Mouse (Mus musculus): ENCODE results near the gene Tusc2.
A peak's percentile ranks its signal among the peaks of the same experiment; 100 is the strongest.

Gene Tusc2

DNA sequence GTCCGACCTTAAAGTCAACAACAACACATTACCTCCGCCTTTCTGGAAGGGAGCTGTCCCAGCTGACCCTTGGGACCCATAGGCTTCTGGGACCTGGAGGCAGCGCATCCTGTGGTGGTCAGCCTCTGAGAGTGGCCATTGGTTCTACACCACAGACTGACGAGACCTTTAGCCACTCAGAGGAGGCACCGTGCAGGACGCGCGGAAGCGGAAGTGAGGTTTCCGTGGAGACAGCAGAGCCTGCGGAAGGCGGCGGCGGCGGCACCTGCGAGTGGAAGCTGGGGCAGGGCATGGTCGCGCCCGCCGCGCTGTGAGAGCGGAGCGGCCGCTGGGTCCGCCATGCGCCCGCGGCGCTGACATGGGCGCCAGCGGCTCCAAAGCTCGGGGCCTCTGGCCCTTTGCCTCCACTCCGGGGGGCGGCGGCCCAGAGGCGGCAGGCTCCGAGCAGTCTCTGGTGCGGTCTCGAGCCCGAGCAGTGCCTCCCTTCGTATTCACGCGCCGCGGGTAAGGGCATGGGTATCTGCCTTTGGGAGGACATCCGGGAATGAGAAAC lies at the start of gene Tusc2:
Tusc2 (plus strand) TSS at position 227 of the 553 bp plus-strand sequence.
- DNase-seq: peak; percentile 98

- peak; percentile 86 for DNase-seq
These were observed 48.6 kb upstream of the Tusc2 start for GRCm38 (mm10) chr9:107514303-107514955.

- peak; percentile 58 for DNase-seq
These were observed 42.7 kb upstream of the Tusc2 start for GRCm38 (mm10) chr9:107520331-107520730.

- DNase-seq: no peak
These were observed 41.9 kb upstream of the Tusc2 start for GRCm38 (mm10) chr9:107521190-107521589.

GRCm38 (mm10) chr9:107521711-107522399 lies 41.2 kb upstream of the Tusc2 start:
- peak; percentile 77 for DNase-seq

- no peak for DNase-seq
These were observed 40.7 kb upstream of the Tusc2 start for GRCm38 (mm10) chr9:107522400-107522711.

DNA sequence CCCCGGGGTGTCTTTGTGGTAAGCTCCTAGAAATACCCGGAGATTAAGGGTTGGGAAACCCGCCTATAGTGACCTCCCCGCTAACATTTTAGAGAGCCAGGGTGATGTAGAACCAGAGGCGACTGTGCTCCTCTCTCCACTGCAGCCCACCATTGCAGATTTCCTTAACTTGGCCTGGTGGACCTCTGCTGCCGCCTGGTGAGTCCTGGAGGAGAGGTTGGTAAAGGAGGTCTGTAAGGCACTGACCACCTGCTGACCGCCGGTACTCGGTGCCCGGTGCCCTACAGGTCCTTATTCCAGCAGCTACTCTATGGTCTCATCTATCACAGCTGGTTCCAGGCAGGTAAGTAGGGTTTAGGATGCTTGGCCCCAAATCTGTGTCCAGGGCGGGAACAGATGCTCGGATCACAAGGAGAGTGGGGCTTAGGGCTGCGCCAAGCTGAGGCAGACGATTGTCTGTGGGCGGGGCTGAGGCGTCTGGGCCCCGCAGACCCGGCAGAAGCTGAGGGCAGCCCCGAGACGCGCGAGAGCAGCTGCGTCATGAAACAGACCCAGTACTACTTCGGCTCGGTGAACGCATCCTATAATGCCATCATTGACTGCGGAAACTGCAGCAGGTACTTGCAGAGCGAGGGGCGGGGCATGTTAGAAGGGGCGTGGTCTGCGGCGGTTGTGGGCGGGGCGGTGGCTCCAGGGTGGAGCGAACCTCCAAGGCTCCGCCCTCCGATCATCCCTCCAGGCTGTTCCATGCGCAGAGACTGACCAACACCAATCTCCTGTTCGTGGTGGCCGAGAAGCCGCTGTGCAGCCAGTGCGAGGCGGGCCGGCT lies 36.6 kb upstream of the Tusc2 start:
- DNase-seq: peak; percentile 84

- DNase-seq: peak; percentile 98
These were observed 29.2 kb upstream of the Tusc2 start, which contains the start of gene Tmem115 for GRCm38 (mm10) chr9:107533791-107534407. Tmem115 (plus strand) TSS chr9:107533945.

GRCm38 (mm10) chr9:107534408-107535202 lies 28.4 kb upstream of the Tusc2 start:
- no peak for DNase-seq

- DNase-seq: no peak
These were observed 24.8 kb upstream of the Tusc2 start for GRCm38 (mm10) chr9:107538231-107538630.

DNA sequence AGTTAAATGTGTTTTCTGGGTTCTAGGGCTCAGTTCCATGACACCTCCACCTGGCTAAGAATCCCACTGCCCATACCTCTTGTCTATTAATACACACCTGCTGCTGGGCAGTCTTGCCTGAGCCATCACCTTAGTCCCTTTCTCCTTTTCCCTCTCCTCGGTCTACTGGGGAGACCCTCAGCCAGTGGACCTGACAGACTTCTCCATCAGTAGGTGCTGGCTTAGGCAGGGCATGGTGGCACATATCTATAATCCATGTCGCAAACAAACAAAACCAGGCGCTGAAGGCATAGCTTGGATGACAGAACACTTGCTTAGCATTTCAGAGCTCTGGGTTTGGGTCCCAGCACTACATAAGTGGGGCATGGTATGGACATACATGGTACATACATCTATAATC lies 24.3 kb upstream of the Tusc2 start:
- DNase-seq: no peak

- DNase-seq: no peak
These were observed 23.1 kb upstream of the Tusc2 start for GRCm38 (mm10) chr9:107539940-107540339.

- no peak for DNase-seq
These were observed 22.6 kb upstream of the Tusc2 start for GRCm38 (mm10) chr9:107540420-107540819.

- no peak for DNase-seq
These were observed 22.1 kb upstream of the Tusc2 start for GRCm38 (mm10) chr9:107541005-107541404.

DNA sequence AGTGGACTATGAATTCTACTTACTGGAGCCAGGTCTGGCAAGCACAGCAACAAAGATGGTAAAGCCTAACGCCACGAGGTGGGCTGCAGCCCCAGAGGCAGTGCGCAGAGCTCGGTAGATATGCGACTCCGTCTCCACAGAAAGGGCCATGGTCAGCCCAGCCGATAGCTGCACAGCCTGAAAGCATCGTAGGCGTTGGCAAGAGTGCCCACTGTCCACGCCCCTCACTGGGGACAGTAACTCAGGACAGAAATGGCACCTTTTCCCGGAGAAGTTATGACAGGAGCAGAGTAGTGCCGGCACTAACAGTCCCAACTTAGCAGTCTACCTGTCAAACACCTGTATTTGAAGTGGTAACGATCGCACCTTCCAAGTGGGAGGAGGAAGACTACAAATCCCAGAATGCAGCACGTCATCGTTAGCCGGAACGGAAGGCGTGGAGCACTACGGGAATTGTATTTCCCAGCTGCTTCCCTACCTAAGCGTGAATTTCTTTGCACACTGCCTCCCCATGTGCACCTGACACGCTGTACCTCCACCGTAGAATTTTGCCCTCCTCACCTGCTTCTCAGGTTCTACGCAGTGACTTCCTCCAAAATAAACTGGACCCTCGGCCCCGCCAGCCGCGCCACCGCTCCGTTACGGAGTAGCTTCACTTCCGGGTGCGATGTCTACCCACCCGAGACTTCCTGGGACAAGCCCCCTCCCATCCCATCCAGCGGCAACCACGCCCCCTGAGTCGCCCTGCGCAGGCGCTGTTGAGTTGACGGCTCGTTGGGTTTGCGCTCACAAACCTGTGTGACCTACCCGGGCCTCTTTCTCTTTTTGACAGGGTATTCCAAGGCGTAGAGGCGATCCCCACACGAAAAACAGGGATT lies 21.3 kb upstream of the Tusc2 start, which contains the start of the genes Cyb561d2 and Nprl2:
Cyb561d2 (minus strand) TSS at position 720 of the 878 bp plus-strand sequence.
Nprl2 (plus strand) TSS at position 753 of the 878 bp plus-strand sequence.
- DNase-seq: peak; percentile 96

DNA sequence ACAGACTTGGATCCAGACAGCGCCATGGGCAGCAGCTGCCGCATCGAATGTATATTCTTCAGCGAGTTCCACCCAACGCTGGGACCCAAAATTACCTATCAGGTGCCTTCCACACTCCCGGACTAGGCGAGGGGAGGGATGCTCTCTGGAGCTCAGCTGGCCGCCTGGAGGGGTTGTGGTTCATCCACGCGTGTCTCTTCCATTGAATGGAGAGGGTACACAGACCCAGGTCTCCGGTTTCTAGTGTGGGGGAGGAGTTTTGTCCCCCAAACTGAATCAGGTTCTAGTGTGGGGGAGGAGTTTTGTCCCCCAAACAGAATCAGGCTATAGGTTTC lies 20.7 kb upstream of the Tusc2 start:
- no peak for DNase-seq

DNA sequence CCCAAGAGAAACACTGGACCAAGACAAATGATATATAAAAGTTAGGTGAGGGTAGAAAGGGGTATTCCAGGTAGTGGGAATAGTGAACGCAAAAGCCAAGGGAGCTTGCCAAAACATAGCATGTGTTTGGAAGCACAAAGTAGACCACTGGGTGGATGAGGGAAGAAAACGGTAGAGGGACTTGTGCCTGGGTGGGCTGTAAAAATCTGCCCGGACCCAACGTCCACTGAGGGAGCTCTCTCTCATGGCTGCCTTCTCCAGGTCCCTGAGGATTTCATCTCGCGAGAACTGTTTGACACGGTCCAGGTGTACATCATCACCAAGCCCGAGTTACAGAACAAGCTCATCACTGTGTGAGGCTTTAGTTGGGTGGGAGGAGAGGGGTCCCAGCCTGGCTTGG lies 20.3 kb upstream of the Tusc2 start:
- no peak for DNase-seq

- DNase-seq: no peak
These were observed 19.8 kb upstream of the Tusc2 start for GRCm38 (mm10) chr9:107543299-107543698.

DNA sequence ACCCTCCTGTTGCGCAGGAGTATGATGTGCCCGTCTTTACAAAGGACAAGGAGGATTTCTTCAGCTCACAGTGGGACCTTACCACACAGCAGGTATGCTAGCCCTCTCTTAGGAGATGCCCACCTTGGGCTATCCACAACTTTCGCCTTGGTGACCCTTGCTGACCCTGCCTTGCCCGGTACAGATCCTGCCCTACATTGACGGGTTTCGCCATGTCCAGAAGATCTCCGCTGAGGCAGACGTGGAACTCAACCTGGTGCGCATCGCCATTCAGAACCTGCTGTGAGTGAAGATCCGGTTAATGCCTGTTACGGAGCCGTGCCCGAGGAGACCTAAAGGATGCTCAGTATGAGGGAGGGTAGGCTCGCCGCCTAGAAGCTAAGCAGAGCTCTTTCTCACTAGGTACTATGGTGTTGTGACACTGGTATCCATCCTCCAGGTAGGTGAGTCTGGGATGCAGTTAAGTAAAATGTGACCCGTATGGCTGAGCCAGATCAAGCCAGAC lies 18.8 kb upstream of the Tusc2 start:
- DNase-seq: no peak

DNA sequence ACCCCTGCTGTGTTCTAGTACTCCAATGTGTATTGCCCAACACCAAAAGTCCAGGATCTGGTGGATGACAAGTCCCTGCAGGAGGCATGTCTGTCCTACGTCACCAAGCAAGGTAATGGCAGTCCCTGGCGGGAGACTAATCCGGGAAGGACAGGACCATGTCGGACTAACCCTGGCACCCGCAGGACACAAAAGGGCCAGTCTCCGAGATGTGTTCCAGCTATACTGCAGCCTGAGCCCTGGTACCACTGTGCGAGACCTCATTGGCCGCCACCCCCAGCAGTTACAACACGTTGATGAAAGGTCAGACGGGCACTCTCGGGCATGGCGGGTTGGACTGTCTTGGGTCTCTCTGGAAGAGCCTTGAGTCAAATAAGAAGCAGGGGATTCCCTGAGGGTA lies 18.3 kb upstream of the Tusc2 start:
- DNase-seq: no peak

- DNase-seq: no peak
These were observed 17.9 kb upstream of the Tusc2 start for GRCm38 (mm10) chr9:107545199-107545598.

Data from retina, postnatal 1 day (tissue).